Mouse (Mus musculus): ENCODE results near the gene Plcg2. TPM values are rescaled to one million over a fixed set of nuclear protein-coding genes. Genes with fewer than 3 reads are reported as not detected.

The Plcg2 gene
- polyA plus RNA-seq, 1 experiment from 2014 or later: 76.4 TPM

DNA sequence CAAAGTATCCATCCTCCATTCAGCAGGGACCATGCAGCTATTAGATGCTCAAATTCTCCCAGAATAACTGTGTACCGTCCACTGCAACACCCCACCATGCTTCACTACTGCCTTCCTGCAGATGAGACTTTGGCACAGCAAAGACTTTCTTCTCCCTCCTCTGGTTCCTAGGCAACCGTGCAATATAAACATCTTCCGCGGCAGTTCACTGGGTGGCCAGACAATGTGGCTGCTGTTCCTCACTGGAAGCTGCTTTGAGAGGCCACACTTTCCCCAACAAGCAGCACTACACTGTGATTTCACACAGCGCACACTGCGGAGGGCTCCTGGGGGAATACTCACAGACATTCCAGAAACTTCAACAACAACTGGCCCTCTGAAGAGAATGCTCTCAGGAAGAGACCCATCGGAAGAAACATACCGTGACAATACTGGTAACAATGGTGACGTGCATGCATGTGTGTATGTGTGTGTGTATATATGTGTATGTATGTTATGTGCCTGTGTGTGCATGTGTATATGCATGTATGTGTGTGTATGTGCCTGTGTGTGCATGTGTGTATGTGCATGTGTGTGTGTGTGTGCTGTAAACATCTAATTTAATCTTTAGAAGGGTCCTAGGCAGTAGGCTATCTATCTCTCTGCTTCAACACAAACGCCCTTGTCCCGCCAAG is 162.4 kb downstream of the Plcg2 start:
- Histone ChIP-seq H3K36me3 (ENCODE audit: inconsistent target) (peaks cover 11% of the 10 kb centered on the region; the same call in 1 of the 2 replicates), H3K4me3 (ENCODE audit: inconsistent target) (no peak overlapping the region), H3K79me2 (ENCODE audit: inconsistent target) (no peaks in the 10 kb centered on the region), H3K27ac (no peak overlapping the region)
- 59% methylated on average over 11 of the region's 11 CpGs for WGBS (ENCODE audit: missing documents)

DNA sequence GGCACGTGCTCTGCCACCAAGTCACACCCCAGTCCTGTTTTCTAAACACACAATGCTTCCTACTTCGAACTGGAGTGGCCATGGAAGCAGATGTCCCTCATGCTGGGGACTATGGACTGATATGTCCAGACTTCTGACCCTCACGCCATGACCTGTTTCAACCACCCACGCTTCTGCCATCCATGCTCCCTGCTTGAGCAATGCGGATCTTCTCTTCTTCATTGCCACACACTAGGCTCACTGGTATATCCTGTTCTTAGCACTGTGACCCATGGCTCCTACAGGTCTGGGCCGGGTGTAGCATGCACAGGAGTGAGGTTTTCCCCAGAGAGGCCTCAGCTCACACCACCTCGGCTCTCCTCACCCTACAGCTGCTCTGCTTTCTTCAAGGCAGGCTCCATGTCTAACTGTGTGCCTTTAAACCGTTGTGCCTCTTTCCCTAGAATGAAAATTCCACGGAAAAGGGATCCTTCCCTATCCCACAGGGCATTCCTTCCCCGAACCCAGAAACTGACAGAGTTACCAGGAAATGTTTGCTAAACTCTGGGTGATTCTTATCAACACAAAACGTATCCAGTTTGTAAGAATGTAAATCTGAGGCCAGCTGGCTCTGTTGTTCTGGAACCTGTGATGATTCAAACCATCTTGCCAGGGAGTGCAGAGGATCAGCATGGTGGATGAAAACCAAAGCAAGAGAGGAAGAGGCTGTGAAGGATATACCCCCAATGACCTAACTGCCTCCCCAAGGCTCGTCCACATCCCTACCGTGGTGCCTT is 169.4 kb downstream of the Plcg2 start:
- no peak overlapping the region for H3K4me3 ChIP-seq (ENCODE audit: inconsistent target)
- WGBS (ENCODE audit: missing documents): 88% methylated on average over 13 of the region's 13 CpGs
- peaks cover 11% of the 10 kb centered on the region; the same call in 1 of the 2 replicates for H3K36me3 ChIP-seq (ENCODE audit: inconsistent target)
- H3K79me2 ChIP-seq (ENCODE audit: inconsistent target): no peaks in the 10 kb centered on the region
- no peak overlapping the region for H3K27ac ChIP-seq

DNA sequence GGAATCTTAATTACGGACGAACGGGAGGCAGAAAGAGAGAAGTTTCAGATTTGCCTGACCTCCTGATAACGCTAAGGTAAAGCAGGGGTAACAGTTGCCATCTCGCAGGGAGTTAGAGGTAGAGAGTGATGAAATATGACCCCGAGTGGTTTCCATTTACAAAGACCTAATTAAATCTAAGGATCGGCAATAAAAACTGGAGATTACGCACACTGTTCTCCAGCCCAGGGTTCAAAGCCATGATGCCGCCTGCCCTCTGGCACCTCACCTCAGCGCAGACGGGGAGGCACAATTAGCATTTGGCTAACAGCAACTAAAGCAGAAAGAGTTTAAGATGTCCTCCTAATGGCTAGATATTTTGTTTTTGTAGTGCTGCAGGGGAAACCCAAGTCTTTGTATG is 172.4 kb downstream of the Plcg2 start:
- no peak overlapping the region for H3K4me3 ChIP-seq (ENCODE audit: inconsistent target)
- no peak overlapping the region for H3K27ac ChIP-seq
- no peaks in the 10 kb centered on the region for H3K79me2 ChIP-seq (ENCODE audit: inconsistent target)
- no peaks in the 10 kb centered on the region for H3K36me3 ChIP-seq (ENCODE audit: inconsistent target)
- 59% methylated on average over 11 of the region's 11 CpGs for WGBS (ENCODE audit: missing documents)

DNA sequence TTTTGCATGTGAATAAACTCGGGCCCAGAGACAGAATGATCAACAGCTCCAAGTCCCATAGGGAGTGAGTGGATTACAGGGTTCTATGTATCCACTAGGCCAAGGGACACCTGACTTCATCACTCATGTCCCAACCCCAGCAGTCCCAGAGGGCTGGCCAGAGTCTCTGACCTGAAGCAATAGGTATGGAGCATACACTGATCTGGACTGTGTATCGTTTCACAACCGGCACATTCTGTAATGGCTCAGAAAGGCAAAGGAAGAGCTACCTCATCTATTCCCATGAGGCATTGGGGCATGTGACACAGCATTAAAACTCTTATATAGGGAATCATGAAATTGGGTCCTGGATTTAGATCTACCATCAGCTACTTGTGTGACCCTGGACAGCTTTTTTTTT is 174.5 kb downstream of the Plcg2 start:
- Histone ChIP-seq H3K36me3 (ENCODE audit: inconsistent target) (no peaks in the 10 kb centered on the region), H3K27ac (no peak overlapping the region), H3K4me3 (ENCODE audit: inconsistent target) (no peak overlapping the region), H3K79me2 (ENCODE audit: inconsistent target) (no peaks in the 10 kb centered on the region)
- 90% methylated on average over 3 of the region's 3 CpGs for WGBS (ENCODE audit: missing documents)

DNA sequence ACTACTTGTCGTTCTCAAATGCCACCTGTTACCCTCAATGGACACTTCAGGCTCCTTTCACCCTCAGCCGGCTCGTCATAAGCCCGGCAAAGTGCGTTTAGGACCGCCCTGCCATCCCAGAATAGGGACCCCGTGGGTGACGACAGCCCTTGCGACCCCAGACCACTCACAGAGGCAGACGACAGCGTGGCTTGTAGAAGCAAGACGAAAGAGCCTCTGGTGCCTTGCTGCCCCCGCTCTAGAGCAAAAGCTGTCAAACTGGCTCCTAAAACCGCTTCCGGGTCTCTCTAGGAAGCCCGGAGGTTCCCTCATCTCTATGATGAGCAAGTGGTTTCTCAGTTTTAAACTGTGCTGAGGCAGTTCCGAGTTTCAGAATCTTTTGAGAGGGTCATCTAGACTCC is 175.3 kb downstream of the Plcg2 start, which contains the start of gene Sdr42e1:
Gene Sdr42e1, minus strand, starts transcription at position 260 of the 401 bp plus-strand sequence.
- Histone ChIP-seq H3K27ac (no peak within 1 kb of the TSS), H3K4me3 (ENCODE audit: inconsistent target) (peak within 1 kb of the TSS; percentile 80), H3K36me3 (ENCODE audit: inconsistent target) (no peaks in the 10 kb centered on the region), H3K79me2 (ENCODE audit: inconsistent target) (no peaks in the 10 kb centered on the region)
- 12% methylated on average over 12 of the region's 17 CpGs for WGBS (ENCODE audit: missing documents)

DNA sequence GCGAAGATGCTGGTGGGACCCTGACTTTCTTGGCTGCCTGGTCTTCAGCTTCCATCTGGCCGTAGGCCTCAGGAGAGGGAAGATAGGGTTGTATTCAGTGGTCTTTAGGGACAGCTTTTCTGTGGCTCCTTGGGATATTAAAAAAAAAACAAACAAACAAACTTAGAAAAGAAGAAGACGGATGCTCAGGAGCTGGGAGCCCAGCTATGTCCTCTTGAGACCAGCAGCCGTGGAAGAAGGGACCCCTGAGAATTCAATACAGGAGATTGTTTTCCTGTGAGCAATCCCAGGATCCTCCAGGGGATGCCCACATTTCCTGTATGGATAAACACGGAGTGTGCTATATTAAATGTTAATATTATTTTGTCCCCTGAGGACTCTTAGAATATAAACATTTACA is 177.1 kb downstream of the Plcg2 start:
- Histone ChIP-seq H3K27ac (no peak overlapping the region), H3K4me3 (ENCODE audit: inconsistent target) (no peak overlapping the region), H3K36me3 (ENCODE audit: inconsistent target) (no peaks in the 10 kb centered on the region), H3K79me2 (ENCODE audit: inconsistent target) (no peaks in the 10 kb centered on the region)
- 96% methylated on average over 5 of the region's 5 CpGs for WGBS (ENCODE audit: missing documents)

DNA sequence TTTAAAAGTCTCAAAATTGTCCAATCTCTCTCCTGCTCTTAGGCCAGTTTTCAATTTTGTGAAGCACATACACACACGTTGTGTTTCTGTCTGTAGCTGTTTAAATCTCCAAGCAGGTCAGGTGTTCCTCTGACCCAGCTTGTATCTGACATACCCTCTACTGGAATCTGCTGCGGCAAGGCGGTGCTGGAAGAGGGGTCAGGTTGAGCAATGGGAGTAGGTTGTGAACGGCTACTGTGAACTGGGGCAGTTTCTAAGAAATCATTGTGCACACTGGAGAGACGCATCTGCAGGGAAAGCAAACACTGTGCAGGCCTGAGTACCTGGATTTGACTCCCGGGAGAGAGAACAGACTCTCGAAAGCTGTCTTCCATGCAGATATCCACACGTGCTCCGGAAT is 178.4 kb downstream of the Plcg2 start:
- no peak overlapping the region for H3K4me3 ChIP-seq (ENCODE audit: inconsistent target)
- H3K79me2 ChIP-seq (ENCODE audit: inconsistent target): no peaks in the 10 kb centered on the region
- H3K27ac ChIP-seq: no peak overlapping the region
- H3K36me3 ChIP-seq (ENCODE audit: inconsistent target): no peaks in the 10 kb centered on the region
- WGBS (ENCODE audit: missing documents): 82% methylated on average over 9 of the region's 9 CpGs

DNA sequence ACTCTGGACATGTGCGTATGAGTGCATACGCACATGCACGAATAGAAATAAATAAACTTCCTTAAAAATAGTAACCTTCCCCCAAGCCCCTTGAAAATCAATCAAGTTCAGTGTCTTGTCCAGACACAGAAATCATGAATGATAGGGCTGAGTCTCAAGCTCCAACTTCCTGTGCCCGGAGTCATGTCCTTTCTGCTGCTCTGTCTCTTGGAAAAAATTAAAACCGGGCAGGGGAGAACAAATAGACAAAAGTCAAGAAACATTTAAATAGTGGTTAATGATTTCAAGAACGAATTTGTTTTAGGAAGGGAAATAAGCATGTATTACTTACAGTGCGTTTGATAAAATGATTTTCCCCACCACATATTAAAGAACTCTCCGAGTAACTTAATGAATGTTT is 178.9 kb downstream of the Plcg2 start:
- Histone ChIP-seq H3K36me3 (ENCODE audit: inconsistent target) (no peaks in the 10 kb centered on the region), H3K4me3 (ENCODE audit: inconsistent target) (no peak overlapping the region), H3K79me2 (ENCODE audit: inconsistent target) (no peaks in the 10 kb centered on the region), H3K27ac (no peak overlapping the region)
- WGBS (ENCODE audit: missing documents): 89% methylated on average over 8 of the region's 8 CpGs

DNA sequence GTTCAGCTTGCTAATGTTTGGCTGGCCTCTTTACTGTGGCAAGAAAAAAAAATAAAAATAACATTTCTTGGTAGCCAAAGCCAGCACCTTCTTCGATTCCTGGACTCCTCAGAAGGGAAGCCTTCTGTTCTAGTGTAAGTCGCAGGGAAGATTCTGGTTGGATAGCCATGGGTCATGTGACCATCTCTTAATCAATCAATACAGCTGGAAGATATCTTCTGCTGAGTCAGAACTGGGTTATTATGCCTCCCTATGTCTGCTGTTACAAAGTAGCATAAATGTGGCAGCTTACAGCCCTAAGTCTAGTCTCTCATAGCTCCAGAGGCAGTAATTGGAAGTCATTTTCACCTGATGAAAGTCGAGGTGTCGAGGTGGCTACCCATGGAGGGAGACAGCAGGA is 180.6 kb downstream of the Plcg2 start:
- no peak overlapping the region for H3K4me3 ChIP-seq (ENCODE audit: inconsistent target)
- no peak overlapping the region for H3K27ac ChIP-seq
- H3K36me3 ChIP-seq (ENCODE audit: inconsistent target): no peaks in the 10 kb centered on the region
- no peaks in the 10 kb centered on the region for H3K79me2 ChIP-seq (ENCODE audit: inconsistent target)
- WGBS (ENCODE audit: missing documents): 85% methylated on average over 4 of the region's 4 CpGs

DNA sequence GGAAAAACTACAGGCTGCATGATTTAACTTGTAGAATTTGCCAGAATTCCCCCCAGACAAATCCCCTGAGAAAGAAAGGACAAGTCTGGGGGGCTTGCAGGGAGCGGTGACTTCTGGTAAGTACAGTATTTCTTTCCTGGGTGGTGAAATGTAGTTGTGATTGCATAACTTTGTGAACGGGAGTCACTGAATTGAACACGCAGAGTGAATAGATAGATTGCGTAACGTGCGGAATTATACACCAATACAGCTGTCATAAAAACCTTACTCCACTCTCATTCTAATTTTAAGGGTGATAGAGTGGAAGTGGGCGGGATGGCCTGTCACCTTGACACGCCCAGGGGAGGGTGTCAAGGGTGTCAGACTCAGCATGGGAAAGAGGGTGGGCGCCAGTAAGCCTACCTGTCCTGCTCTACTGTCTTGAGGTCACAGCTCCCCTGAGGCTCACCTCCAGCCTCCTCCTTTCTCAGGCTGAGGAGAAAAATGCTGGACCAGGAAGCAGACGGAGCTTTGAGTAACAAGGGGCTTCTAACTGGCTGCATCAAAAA is 185.9 kb downstream of the Plcg2 start:
- 39% methylated on average over 10 of the region's 10 CpGs for WGBS (ENCODE audit: missing documents)

DNA sequence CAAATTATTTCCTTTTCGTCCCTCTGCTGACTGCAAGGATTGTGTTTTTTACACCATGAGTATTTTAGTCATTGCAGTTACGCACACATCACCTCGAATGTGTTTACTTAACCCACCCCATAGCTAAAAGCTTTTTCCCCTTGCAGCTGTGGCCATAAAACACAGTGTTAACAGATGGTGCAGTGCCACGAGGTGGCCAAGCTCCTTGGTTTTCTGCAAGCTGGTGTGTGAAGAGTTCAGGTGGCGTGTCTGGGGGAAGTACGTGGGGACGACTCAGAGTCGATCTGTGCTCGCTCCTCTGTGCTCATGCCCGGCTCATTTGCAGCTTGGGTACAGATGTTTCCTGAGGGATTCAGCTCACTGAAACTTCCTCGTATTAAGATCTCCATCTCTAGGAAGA is 186.4 kb downstream of the Plcg2 start:
- no peak overlapping the region for H3K4me3 ChIP-seq (ENCODE audit: inconsistent target)
- H3K27ac ChIP-seq: no peak overlapping the region
- WGBS (ENCODE audit: missing documents): 17% methylated on average over 11 of the region's 11 CpGs
- H3K36me3 ChIP-seq (ENCODE audit: inconsistent target): no peaks in the 10 kb centered on the region
- no peaks in the 10 kb centered on the region for H3K79me2 ChIP-seq (ENCODE audit: inconsistent target)

More for the DNA sequence above, 185.9 kb downstream of the Plcg2 start:
- Histone ChIP-seq H3K79me2 (ENCODE audit: inconsistent target) (no peaks in the 10 kb centered on the region), H3K27ac (no peak overlapping the region), H3K4me3 (ENCODE audit: inconsistent target) (no peak overlapping the region), H3K36me3 (ENCODE audit: inconsistent target) (no peaks in the 10 kb centered on the region)

Other genes with a start within 250 kb of the Plcg2 start
- 47.6 to 64.8 TPM (median 62.8 TPM) in 3 replicates for gene Cmip, start 241.2 kb upstream of the Plcg2 start, polyA plus RNA-seq (2018)
- 4.4 to 8.0 TPM (median 6.1 TPM) in 3 replicates for gene Sdr42e1, start 175.4 kb downstream of the Plcg2 start, polyA plus RNA-seq (2018)
- gene Hsd17b2, start 203.6 kb downstream of the Plcg2 start, polyA plus RNA-seq (2018): not detected in 3 replicates

Measured in macrophage (primary cell).